Mouse (Mus musculus): ENCODE results near the gene Asna1. TPM values are rescaled to one million over a fixed set of nuclear protein-coding genes. Genes with fewer than 3 reads are reported as not detected.

Gene Asna1
- total RNA-seq, 2 experiments from 2014 or later: 118 to 122 TPM

DNA sequence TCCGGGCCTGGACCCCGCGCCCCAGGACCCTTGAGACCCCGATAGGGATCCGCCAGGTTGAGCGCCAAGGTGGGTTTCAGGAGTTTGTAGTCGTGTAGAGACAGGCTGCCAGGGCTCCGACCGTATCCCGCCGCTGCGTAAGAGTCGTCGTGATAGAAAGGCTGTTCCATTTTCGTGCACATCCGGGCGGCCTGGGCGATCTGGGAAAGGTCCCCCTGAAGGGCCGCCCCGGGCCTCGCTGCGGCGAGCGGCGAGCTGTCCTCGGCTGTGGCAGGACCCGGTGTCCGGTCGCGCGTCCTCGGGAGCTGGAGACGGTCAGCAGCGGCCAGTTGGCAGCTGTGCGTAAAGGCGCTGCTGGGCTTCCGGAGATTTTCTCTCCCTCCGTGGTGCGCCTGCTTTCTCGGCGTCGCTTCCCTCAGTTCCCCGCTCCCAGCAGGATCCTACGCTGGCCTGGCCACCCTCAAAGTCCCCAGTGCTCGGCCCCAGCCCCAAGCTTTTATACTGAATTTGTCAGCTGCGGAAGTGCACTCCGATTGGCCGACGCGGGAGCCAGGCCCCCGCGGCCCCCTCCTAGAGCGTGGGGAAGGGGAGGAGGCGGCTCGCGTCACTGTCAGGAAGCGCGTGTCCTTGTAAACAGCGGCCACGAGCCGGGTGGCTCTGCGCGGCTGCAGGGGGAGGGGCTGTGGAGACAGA is 46.7 kb downstream of the Asna1 start, which contains the start of gene Junb:
Gene Junb, minus strand, starts transcription at position 471 of the 693 bp plus-strand sequence.
- intact Hi-C loops (cut with DNase I): loop anchor here (1.0 to 5.0 kb wide), 2 partner anchors 8 to 981 kb away; partner anchors contain the start of gene Samd1
- DNase-seq (ENCODE audit: low spot score in 2 of 2): peak; percentile 95 to 98

DNA sequence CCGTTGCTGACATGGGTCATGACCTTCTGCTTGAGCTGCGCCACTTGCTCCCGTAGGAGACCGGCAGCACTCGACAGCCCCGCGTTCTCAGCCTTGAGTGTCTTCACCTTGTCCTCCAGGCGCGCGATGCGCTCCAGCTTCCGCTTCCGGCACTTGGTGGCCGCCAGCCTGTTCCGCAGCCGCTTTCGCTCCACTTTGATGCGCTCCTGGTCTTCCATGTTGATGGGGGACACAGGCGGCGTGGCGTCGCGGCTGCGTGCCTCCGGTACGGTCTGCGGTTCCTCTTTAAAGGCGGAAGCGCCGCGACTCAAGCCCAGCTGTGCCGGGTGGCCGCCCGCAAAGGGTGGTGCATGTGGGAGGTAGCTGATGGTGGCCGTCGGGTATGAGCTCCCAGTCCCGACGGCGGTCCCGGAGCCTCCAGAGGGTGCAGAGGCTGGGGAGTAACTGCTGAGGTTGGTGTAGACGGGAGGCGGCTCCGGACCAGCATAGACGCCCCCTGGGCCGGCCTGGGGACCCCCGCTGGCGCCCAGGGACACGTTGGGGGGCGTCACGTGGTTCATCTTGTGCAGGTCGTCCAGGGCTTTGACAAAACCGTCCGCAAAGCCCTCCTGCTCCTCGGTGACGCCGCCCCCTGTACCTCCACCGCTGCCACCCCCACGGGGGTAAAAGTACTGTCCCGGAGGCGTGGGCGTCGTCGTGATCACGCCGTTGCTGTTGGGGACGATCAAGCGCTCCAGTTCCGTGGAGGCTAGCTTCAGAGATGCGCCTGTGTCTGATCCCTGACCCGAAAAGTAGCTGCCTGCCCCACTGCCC is 47.4 kb downstream of the Asna1 start:
- intact Hi-C loops (cut with DNase I): loop anchor here (1.0 to 5.0 kb wide), 2 partner anchors 9 to 980 kb away; partner anchors contain the start of gene Samd1
- peak; percentile 60 to 72 for DNase-seq (ENCODE audit: low spot score in 2 of 2)

DNA sequence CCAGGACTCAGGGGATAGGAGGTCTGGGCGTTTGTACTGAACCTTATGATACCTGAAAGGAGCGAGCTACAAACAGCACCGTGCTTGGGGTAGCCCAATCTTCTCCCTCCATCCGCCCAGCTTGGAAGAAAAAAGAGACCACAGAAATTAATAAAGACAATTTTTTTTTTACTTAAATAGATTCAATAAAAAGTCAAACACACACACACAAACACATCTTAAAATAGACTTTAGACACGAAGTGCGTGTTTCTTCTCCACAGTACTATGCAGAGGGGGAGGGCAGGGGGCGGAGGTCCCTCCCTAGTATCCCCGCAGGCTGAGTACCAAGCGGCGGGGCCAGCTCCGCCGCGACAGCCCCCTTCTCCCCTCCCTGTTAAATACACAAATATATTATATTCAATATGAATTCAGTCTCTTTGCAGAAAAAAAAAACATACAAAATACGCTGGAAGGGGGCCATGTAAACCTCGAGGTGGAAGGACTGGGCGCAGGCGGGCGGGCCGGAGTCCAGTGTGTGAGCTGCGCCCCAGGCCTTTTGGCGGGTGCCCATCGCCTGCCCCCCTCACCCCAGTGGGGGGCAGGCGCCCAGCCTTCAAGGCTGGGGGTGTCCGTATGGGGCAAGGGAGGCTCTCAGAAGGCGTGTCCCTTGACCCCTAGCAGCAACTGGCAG is 48.2 kb downstream of the Asna1 start:
- DNase-seq (ENCODE audit: low spot score in 2 of 2): no peak
- intact Hi-C loops (cut with DNase I): loop anchor here (1.0 to 5.0 kb wide), 2 partner anchors 13 to 980 kb away; partner anchors contain the start of genes Hook2 and Samd1

DNA sequence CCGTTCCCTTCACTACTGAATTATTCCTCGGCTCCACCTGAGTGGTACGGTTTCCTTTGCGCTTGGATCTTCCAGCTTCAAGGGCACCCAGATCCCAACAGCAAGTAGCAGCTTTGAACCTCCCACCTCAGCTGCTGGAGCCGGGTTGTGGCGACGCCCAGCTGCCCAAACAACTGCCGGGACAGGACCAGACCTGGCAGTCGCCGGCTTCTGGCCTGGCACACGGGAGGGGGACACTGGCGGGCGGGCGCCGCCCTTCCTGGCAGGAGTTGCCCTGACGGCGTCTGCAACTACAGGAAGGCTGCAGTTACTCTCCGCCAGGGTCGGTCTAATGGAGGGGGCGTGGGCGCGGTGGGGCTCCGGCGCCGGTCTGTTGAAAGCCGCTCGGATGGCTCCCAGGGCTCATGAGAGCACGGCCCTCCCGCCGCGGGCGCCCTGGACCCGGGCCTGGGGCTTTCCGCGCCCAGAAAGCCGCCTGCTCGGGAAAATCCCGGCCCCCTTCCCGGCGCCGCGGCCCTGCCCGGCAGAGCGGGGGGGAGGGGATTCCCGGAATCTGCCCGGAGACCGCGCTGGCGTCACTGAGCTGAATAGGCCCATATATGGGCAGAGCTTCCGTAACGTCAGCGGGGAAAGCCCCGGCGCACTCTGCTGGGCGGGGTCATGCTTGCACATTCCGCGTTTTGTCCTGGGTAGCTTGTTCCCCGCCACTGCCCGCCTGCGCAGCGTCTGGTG is 48.9 kb downstream of the Asna1 start:
- DNase-seq (ENCODE audit: low spot score in 2 of 2): peak; percentile 97
- intact Hi-C loops (cut with DNase I): loop anchor here (1.0 to 5.0 kb wide), 2 partner anchors 14 to 979 kb away; partner anchors contain the start of genes Hook2 and Samd1

DNA sequence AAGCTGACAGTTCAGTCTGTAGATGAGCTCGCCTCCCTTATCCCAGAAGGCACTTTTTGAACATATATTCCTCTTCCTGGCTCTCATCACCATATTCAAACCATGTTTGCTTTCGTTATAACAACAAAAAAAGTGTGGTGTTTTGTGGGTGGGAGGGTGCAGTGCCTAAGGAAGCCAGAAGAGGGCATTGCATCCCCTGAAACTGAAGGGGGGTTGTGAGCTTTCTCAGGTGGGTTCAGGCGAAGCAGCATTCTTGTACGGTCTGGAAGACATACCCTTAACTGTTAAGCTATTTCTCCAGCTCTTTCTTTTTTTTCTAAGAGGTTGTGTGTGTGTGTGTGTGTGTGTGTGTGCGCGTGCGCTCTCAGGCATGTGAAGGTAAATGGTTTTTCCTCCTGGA is 49.6 kb downstream of the Asna1 start:
- peak in 1 of 2 experiments; percentile 77 for DNase-seq (ENCODE audit: low spot score in 2 of 2)
- intact Hi-C loops (cut with DNase I): loop anchor here (2.0 to 5.0 kb wide), 2 partner anchors 49 to 978 kb away; partner anchors contain the start of genes Asna1 and Samd1

GRCm38 (mm10) chr8:84974543-84975142 is 50.4 kb downstream of the Asna1 start:
- intact Hi-C loops (cut with DNase I): loop anchor here (2.0 to 5.0 kb wide), 2 partner anchors 50 to 977 kb away; partner anchors contain the start of genes Asna1 and Samd1
- DNase-seq (ENCODE audit: low spot score in 2 of 2): no peak

DNA sequence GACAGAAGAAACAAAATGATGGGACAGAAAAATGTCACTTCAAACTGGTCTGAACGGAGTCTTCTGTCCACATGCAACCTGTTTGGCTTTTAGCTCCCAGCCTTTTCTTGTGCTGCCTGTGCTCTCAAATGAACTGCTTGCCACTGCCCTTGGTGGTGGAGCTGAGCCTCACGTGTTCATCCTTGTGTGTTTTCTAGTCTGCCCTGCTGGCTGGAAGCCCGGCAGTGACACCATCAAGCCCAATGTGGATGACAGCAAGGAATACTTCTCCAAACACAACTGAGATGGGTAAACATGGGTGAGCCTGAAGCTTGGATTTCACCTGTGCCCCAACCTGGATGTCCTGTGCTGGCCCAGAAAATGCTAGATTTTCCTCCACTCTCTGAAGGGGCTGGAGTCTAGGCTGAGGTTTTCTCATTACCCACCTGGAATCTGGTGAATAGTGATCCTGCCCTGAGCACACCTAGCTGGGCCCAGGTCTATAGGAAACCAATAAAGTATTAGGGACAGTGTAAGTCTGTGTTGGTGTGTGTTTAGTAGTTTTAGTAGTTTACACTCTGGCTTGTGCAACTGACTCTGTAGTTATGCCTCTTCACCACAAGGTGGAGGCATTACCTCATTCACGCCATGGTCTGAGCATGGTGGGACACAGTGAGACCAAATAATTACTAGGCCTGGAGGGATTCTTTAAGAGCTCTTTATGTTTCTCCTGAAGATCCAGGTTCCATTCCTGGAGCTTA is 51.1 kb downstream of the Asna1 start:
- DNase-seq (ENCODE audit: low spot score in 2 of 2): peak in 1 of 2 experiments; percentile 63
- intact Hi-C loops (cut with DNase I): loop anchor here (2.0 kb wide), 1 partner anchor 51 kb away; the partner anchor contains the start of gene Asna1

- no peak for DNase-seq (ENCODE audit: low spot score in 2 of 2)
- intact Hi-C loops (cut with DNase I): no loop called here
Measured at GRCm38 (mm10) chr8:84973079-84973478, 52.0 kb downstream of the Asna1 start.

DNA sequence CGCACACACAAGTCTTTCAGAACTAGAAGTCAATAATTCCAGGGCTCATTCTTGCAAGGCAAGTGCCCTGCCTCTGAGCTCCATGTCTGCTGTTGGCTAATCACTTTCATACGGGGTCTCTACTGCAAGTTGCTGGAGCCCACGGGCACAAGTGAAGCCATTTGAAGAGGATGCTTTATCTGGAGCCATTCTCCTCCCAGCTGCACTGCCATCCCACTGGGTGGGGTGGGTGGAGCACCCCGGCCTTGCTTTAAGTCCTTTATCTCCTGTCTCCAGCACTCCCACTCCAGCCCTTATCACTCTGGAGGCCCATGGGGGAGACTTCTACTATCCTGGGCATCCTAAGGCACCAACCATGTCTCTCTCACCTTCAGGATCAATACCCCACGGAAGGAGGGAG is 54.2 kb downstream of the Asna1 start:
- DNase-seq (ENCODE audit: low spot score in 2 of 2): no peak
- intact Hi-C loops (cut with DNase I): no loop called here

GRCm38 (mm10) chr8:84970135-84970790 is 54.8 kb downstream of the Asna1 start:
- intact Hi-C loops (cut with DNase I): no loop called here
- no peak for DNase-seq (ENCODE audit: low spot score in 2 of 2)

DNA sequence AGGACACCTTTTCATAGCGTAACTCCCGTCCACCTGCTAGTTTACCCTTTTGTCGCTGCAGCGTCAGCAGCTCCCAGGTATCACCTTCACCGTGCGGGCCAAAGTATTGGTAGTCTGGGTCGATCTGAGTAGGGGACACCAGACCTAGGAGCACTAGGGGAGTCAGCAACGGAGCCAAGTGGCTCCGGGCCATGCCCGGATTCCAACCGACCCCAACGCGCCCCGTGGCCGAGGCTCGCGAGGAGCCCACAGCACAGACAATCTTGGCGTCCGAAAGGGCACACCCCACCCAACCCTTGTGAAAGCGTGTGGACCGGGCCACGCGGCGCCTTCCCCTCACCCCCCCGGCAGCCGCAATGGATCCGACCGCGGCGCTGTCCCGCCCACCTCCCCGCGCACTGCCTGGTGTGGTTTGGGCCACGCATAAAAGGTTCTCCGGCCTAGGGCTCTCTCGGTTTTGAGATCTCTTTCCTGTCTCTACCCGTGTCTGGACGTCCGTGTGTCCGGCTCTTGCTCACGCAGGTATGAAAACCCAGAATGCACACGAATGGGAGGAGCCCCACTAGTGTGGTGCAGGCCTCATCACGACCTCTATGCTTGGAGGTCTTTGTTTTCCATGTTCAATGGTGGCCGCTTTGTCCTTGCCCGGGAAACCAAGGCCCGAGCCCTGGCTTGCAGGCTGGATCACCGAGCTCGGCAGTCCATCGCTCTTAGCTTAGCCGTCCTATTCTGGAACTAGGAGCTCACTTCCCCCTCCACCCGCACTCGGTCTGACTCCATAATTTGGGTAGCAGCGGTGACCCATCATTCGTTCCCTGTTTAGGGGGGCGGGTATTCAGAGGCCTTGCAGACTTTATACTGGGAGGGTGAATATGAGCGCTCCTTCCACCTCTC is 55.6 kb downstream of the Asna1 start, which contains the start of the genes Gm49661, Prdx2 and Rnaseh2a:
Gene Gm49661, minus strand, starts transcription at position 193 of the 894 bp plus-strand sequence.
Gene Prdx2, plus strand, starts transcription at position 347 of the 894 bp plus-strand sequence.
Gene Rnaseh2a, minus strand, starts transcription at position 527 of the 894 bp plus-strand sequence.
- intact Hi-C loops (cut with DNase I): no loop called here
- DNase-seq (ENCODE audit: low spot score in 2 of 2): peak; percentile 78 to 79

DNA sequence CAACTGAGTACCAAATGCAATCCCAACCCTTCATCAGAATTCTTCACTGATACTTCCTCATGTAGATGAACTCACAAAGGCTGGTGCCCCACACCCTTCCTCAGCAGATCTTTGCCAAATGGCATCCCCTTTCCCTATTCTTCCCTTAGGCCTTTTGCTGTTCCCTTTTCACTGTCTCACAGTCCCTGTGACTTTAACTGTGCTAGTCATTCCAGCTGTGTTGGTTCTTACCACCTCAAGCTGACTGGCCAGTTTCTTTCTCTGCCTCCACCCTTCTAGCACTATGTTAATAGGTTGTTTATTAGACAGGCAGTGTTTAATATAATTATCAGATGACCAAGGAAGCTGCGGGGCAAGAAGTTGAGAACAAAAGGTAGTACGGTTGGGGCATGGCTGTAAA is 56.4 kb downstream of the Asna1 start:
- DNase-seq (ENCODE audit: low spot score in 2 of 2): no peak
- intact Hi-C loops (cut with DNase I): no loop called here
